Mouse (Mus musculus): ENCODE results near the gene Smchd1. TPM values are rescaled to one million over a fixed set of nuclear protein-coding genes. Genes with fewer than 3 reads are reported as not detected.
"Not testable (repeated sequence)": the region's sequence is repeated elsewhere in the genome, so short reads cannot be mapped to it uniquely, and the experiment has no call there.

Smchd1 gene
- polyA plus RNA-seq, 1 experiment = 2.3 TPM

DNA sequence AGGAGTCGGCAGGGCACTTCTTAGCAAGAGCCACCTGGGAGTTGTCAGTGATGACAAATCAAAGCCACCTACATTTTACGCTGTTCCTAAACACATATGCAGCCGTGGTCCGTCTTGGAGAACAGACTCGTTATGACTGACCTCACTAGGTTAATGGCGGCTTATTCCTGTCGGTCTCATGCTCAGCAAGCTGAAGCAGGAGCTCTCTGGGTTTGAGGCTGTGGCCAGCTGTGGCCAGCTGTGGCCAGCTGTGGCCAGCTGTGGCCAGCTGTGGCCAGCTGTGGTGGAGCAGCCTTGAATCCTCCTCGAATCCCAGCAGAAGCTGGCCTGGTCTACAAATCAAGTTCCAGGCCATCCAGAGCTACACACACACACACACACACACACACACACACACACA lies 138.7 kb downstream of the Smchd1 start:
- no peak overlapping the region for H3K4me3 ChIP-seq (ENCODE audit: low read depth, low read length)
- H3K36me3 ChIP-seq (ENCODE audit: control insufficient read depth, insufficient read depth, low read length) = no peaks in the 10 kb centered on the region
- no peak for TF ChIP-seq CTCF (IDR thresholded peaks at IDR 0.05; ENCODE audit: extremely low read depth, insufficient read length, insufficient replicate concordance, low read depth, low read length)
- TF ChIP-seq POLR2A (IDR thresholded peaks at IDR 0.05; ENCODE audit: low read depth, low read length) = no peak
- H3K4me1 ChIP-seq (ENCODE audit: control insufficient read depth, insufficient read depth, insufficient read length, low read length) = no peaks in the 10 kb centered on the region
- 64% methylated on average over 8 of the region's 8 CpGs for WGBS
- no peak overlapping the region for H3K27ac ChIP-seq (ENCODE audit: insufficient read depth, low read depth, low read length)
- H3K27me3 ChIP-seq (ENCODE audit: control insufficient read depth, insufficient read depth, low read length) = no peaks in the 10 kb centered on the region

DNA sequence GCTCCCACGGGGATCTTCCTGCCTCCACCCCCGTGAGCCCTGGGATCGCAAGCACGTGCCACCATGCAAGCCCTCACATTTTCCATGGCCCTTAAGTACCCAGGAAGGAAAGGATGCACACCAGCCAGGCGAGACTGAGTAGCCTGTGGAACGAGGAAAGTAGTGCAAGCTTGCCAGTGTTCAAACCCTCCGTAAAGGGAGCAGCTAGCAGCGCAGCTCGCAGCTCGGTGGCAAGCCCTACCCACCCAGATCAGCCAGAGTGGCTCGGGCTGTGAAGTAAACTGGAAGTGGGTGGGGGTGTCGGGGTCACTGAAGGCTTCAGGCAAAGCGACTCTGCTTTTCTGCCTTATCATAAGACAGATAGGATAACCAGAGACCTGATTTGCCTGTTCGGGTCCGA lies 142.8 kb downstream of the Smchd1 start:
- WGBS = 35% methylated on average over 15 of the region's 15 CpGs
- no peak overlapping the region for H3K27ac ChIP-seq (ENCODE audit: insufficient read depth, low read depth, low read length)
- H3K27me3 ChIP-seq (ENCODE audit: control insufficient read depth, insufficient read depth, low read length) = no peaks in the 10 kb centered on the region
- H3K4me3 ChIP-seq (ENCODE audit: low read depth, low read length) = no peak overlapping the region
- H3K36me3 ChIP-seq (ENCODE audit: control insufficient read depth, insufficient read depth, low read length) = no peaks in the 10 kb centered on the region
- no peaks in the 10 kb centered on the region for H3K4me1 ChIP-seq (ENCODE audit: control insufficient read depth, insufficient read depth, insufficient read length, low read length)
- no peak for TF ChIP-seq POLR2A (IDR thresholded peaks at IDR 0.05; ENCODE audit: low read depth, low read length)
- no peak for TF ChIP-seq CTCF (IDR thresholded peaks at IDR 0.05; ENCODE audit: extremely low read depth, insufficient read length, insufficient replicate concordance, low read depth, low read length)

DNA sequence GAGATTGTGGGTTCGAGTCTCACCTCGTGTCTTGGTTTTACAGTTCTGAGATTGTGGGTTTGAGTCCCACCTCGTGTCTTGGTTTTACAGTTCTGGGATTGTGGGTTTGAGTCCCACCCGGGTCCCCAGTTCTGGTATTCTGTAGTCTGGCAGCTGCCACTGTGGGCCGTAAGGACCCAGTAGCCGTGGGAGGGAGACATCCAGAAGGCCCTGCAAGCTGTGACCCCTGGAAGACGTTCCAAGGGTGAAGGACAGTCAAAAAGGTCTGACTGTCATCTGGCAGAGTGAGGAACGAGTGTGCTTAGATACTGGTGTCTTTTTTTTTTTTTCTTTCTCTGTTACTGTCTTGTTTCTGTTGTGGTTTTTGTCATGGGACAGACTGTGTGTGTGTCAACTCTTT lies 154.4 kb downstream of the Smchd1 start:
- not testable (repeated sequence) for H3K4me1 ChIP-seq (ENCODE audit: control insufficient read depth, insufficient read depth, insufficient read length, low read length); H3K4me3 ChIP-seq (ENCODE audit: low read depth, low read length); H3K27me3 ChIP-seq (ENCODE audit: control insufficient read depth, insufficient read depth, low read length); H3K36me3 ChIP-seq (ENCODE audit: control insufficient read depth, insufficient read depth, low read length); H3K27ac ChIP-seq (ENCODE audit: insufficient read depth, low read depth, low read length)
- 79% methylated on average over 8 of the region's 8 CpGs for WGBS

DNA sequence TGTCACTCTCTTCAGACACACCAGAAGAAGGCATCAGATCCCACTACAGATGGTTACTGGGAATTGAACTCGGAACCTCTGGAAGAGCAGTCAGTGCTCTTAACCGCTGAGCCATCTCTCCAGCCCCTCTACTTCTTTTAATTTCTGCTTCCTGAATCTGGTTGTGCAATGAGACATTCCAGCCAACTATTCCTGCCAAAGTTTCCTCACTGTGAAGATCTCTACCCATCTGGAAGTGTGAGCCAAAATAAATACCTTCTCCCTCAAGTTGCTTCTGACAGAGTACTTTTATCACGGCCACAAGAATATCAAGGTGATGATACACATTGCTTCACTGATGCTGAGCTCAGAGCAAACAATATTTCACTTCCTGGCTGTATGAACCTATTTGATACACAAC lies 155.8 kb downstream of the Smchd1 start:
- Histone ChIP-seq H3K4me1 (ENCODE audit: control insufficient read depth, insufficient read depth, insufficient read length, low read length) (no peaks in the 10 kb centered on the region), H3K36me3 (ENCODE audit: control insufficient read depth, insufficient read depth, low read length) (no peaks in the 10 kb centered on the region), H3K27ac (ENCODE audit: insufficient read depth, low read depth, low read length) (no peak overlapping the region), H3K27me3 (ENCODE audit: control insufficient read depth, insufficient read depth, low read length) (no peaks in the 10 kb centered on the region), H3K4me3 (ENCODE audit: low read depth, low read length) (no peak overlapping the region)
- TF ChIP-seq POLR2A (IDR thresholded peaks at IDR 0.05; ENCODE audit: low read depth, low read length) (no peak), CTCF (IDR thresholded peaks at IDR 0.05; ENCODE audit: extremely low read depth, insufficient read length, insufficient replicate concordance, low read depth, low read length) (no peak)
- 82% methylated on average over 3 of the region's 3 CpGs for WGBS

DNA sequence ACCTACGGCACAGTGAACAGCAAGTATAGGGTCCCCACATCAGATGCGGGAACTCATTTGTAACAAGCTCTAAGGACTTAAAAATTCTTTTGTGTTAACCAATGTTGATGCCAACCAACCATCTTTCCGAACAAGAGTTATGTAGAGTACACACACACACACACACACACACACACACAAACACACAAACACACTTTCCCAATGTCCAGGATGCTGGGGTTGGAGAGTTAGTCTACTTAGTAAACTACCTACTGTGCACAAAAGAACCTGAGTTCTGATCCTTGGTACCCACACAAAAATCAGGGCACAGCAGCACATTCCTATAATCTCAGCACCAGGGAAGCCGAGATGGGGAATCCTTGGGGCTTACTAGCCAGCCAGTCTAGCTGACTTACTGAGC lies 157.6 kb downstream of the Smchd1 start:
- H3K4me3 ChIP-seq (ENCODE audit: low read depth, low read length) = no peak overlapping the region
- WGBS = 90% methylated on average over 4 of the region's 4 CpGs
- no peaks in the 10 kb centered on the region for H3K36me3 ChIP-seq (ENCODE audit: control insufficient read depth, insufficient read depth, low read length)
- no peak overlapping the region for H3K27ac ChIP-seq (ENCODE audit: insufficient read depth, low read depth, low read length)
- no peaks in the 10 kb centered on the region for H3K27me3 ChIP-seq (ENCODE audit: control insufficient read depth, insufficient read depth, low read length)
- no peaks in the 10 kb centered on the region for H3K4me1 ChIP-seq (ENCODE audit: control insufficient read depth, insufficient read depth, insufficient read length, low read length)
- no peak for TF ChIP-seq CTCF (IDR thresholded peaks at IDR 0.05; ENCODE audit: extremely low read depth, insufficient read length, insufficient replicate concordance, low read depth, low read length)
- no peak for TF ChIP-seq POLR2A (IDR thresholded peaks at IDR 0.05; ENCODE audit: low read depth, low read length)

DNA sequence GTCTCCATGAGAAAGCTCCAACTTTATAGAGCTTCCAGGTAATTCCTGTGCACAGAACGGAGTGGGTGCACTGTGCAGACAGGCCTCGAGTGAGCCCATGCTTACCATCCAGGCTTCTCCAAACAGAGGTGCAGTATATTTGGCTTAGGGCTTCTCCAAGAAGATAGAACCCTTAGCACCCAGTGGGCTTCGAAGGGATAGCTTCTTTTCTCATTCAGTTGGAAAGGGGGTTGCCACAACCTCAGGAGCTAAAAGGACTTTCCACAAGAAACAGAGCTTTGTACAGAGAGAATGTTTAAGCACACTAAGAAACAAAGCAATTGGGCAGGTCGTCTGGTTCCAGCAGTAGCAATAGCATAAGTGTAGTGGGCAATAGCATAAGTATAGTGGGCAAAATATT lies 160.8 kb downstream of the Smchd1 start:
- Histone ChIP-seq H3K27ac (ENCODE audit: insufficient read depth, low read depth, low read length) (no peak overlapping the region), H3K4me1 (ENCODE audit: control insufficient read depth, insufficient read depth, insufficient read length, low read length) (no peaks in the 10 kb centered on the region; the same call in 1 of the 2 replicates), H3K4me3 (ENCODE audit: low read depth, low read length) (no peak overlapping the region), H3K27me3 (ENCODE audit: control insufficient read depth, insufficient read depth, low read length) (peaks cover 19% of the 10 kb centered on the region), H3K36me3 (ENCODE audit: control insufficient read depth, insufficient read depth, low read length) (no peaks in the 10 kb centered on the region)
- 69% methylated on average over 4 of the region's 4 CpGs for WGBS
- no peak for TF ChIP-seq POLR2A (IDR thresholded peaks at IDR 0.05; ENCODE audit: low read depth, low read length)
- no peak for TF ChIP-seq CTCF (IDR thresholded peaks at IDR 0.05; ENCODE audit: extremely low read depth, insufficient read length, insufficient replicate concordance, low read depth, low read length)

DNA sequence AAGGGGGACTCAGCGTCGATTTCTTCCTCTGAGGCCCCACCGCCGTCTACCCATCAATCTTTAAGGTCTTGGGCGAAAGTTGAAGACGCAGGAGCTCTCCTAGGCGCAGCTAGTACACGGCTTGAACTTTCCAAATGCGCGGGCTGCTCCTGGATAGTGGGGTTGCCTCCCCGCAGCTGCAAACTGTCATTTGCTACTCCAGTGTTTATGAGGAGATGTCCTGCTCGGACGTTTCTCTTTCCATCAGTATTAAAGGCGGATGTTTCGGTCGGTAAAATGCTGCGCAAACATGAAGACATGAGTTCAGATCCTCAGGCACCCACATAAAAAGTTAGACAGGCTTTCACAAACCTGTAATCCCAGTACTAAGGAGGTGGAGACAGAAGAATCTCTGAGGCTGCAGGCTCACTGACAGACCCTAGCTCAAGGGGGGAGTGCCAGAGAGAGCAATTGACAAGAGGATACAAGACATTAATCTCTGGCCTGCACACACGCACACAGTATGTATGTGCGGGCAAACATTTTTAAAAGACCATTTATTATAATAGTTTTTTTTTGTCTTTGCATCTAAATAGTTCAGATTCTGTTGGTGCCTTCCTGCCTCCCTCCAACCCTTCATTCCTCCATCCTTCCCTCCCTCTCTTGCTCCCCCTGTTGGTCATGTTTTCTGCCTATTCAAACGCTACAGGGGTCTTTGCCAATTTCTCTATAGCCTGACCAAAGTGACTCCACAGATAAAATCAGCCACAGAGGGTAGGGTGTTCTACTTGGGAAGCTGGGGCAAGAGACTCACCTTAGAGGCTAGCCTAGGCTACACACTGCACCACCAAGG lies 163.6 kb downstream of the Smchd1 start, which contains the start of gene Emilin2:
Emilin2 (minus strand) TSS at position 639 of the 832 bp plus-strand sequence.
- WGBS = 9% methylated on average over 20 of the region's 20 CpGs
- Histone ChIP-seq H3K36me3 (ENCODE audit: control insufficient read depth, insufficient read depth, low read length) (no peaks in the 10 kb centered on the region), H3K27me3 (ENCODE audit: control insufficient read depth, insufficient read depth, low read length) (peaks cover 19% of the 10 kb centered on the region), H3K4me3 (ENCODE audit: low read depth, low read length) (peak within 1 kb of the TSS; percentile 55), H3K4me1 (ENCODE audit: control insufficient read depth, insufficient read depth, insufficient read length, low read length) (no peaks in the 10 kb centered on the region; the same call in 1 of the 2 replicates), H3K27ac (ENCODE audit: insufficient read depth, low read depth, low read length) (no peak within 1 kb of the TSS)
- 0 out of 2 replicates have a peak, but pooled peaks have one; percentile 6 for TF ChIP-seq CTCF (IDR thresholded peaks at IDR 0.05; ENCODE audit: extremely low read depth, insufficient read length, insufficient replicate concordance, low read depth, low read length)
- TF ChIP-seq POLR2A (IDR thresholded peaks at IDR 0.05; ENCODE audit: low read depth, low read length) = no peak
